ENCODE assay signal across 19 mouse cellular contexts in the genomic region with DNA sequence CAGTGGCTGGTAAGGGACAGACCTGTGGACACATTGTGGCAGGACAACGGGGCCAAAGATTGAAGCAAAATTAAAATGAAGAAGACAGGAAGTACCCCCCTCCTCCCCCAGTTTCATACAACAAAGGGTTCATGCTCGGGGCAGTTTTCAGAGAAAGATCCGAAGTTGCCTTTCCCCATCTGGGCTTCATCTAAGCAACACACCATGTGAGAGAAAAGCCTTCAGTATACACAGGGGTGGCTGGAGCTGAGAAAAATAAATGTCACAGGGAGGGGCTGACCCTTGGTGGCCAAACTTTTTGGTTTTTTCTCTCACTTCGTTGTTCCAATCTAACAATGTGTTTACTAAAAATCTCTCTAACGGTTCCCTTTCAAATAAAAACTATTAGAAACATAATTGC.
"Had no signal": no experiment of that assay in that cellular context is flagged by ENCODE, and none has a peak within 500 bp of the region (broad histone marks: within the 10 kb centered on the region; RNA-seq: fewer than 3 reads in every experiment).

No protein-coding gene starts in this region.

- H3K9me3 ChIP-seq: liver, embryonic 12.5 days; lung, embryonic 15.5 days; midbrain, embryonic 10.5 days; midbrain, embryonic 13.5 days; neural tube, embryonic 13.5 days; neural tube, embryonic 15.5 days had no signal

- DNase-seq: lung, adult 18-20 months; lung, postnatal 4 days; retina, postnatal 1 day; right cerebral cortex, adult 18-20 months; right cerebral cortex, postnatal 25 days; right cerebral cortex, postnatal 4 days; spleen, adult 18-20 months; thymus, adult 18-20 months; thymus, postnatal 14 days; thymus, postnatal 36 days had no signal

- H3K27ac ChIP-seq: liver, embryonic 12.5 days; liver, embryonic 14.5 days; lung, embryonic 15.5 days; midbrain, embryonic 10.5 days; midbrain, embryonic 13.5 days; neural tube, embryonic 13.5 days; neural tube, embryonic 15.5 days had no signal

- ATAC-seq: liver, embryonic 12.5 days; midbrain, embryonic 13.5 days; midbrain, embryonic 16.5 days had no signal

- H3K9ac ChIP-seq: liver, embryonic 12.5 days; liver, embryonic 14.5 days; lung, embryonic 15.5 days; midbrain, embryonic 13.5 days; neural tube, embryonic 13.5 days; neural tube, embryonic 15.5 days had no signal

- H3K4me1 ChIP-seq: liver, embryonic 12.5 days; midbrain, embryonic 10.5 days; midbrain, embryonic 13.5 days; neural tube, embryonic 13.5 days; neural tube, embryonic 15.5 days had no signal

- H3K36me3 ChIP-seq: liver, embryonic 12.5 days; lung, embryonic 15.5 days; midbrain, embryonic 10.5 days; midbrain, embryonic 13.5 days; neural tube, embryonic 13.5 days; neural tube, embryonic 15.5 days had no signal

- H3K4me2 ChIP-seq: liver, embryonic 12.5 days; lung, embryonic 15.5 days; midbrain, embryonic 13.5 days; neural tube, embryonic 13.5 days; neural tube, embryonic 15.5 days had no signal

- H3K4me3 ChIP-seq: liver, embryonic 12.5 days; lung, embryonic 15.5 days; midbrain, embryonic 10.5 days; midbrain, embryonic 13.5 days; myocyte; neural tube, embryonic 13.5 days; neural tube, embryonic 15.5 days had no signal

- H3K27me3 ChIP-seq: liver, embryonic 12.5 days; lung, embryonic 15.5 days; midbrain, embryonic 13.5 days; neural tube, embryonic 13.5 days; neural tube, embryonic 15.5 days had no signal
